27 mouse cellular contexts compared by ENCODE assay signal in genomic region chr13:60514806-60515205, GRCm38 (mm10).
"Had no signal": no experiment of that assay in that cellular context is flagged by ENCODE, and none has a peak within 500 bp of the region (broad histone marks: within the 10 kb centered on the region; RNA-seq: fewer than 3 reads in every experiment).

No protein-coding gene starts in this region.

- H3K4me3 ChIP-seq: embryonic facial prominence, embryonic 10.5 days; embryonic facial prominence, embryonic 12.5 days; embryonic facial prominence, embryonic 13.5 days; embryonic facial prominence, embryonic 15.5 days; erythroblast, embryonic 14.5 days; forebrain, embryonic 10.5 days; forebrain, embryonic 12.5 days; forebrain, embryonic 13.5 days; forebrain, embryonic 15.5 days; gastrocnemius, adult 2 months; heart, adult 2 months had no signal

- H3K36me3 ChIP-seq: embryonic facial prominence, embryonic 10.5 days; embryonic facial prominence, embryonic 12.5 days; embryonic facial prominence, embryonic 13.5 days; embryonic facial prominence, embryonic 15.5 days; forebrain, embryonic 10.5 days; forebrain, embryonic 12.5 days; forebrain, embryonic 15.5 days had no signal

- ATAC-seq: forebrain, embryonic 13.5 days; forebrain, embryonic 14.5 days; forebrain, embryonic 15.5 days; forebrain, embryonic 16.5 days; forebrain, postnatal 0 days had no signal

- H3K27me3 ChIP-seq: embryonic facial prominence, embryonic 12.5 days; embryonic facial prominence, embryonic 13.5 days; embryonic facial prominence, embryonic 15.5 days; forebrain, embryonic 12.5 days; forebrain, embryonic 13.5 days; forebrain, embryonic 15.5 days had no signal

- H3K4me2 ChIP-seq: embryonic facial prominence, embryonic 12.5 days; embryonic facial prominence, embryonic 13.5 days; embryonic facial prominence, embryonic 15.5 days; forebrain, embryonic 12.5 days; forebrain, embryonic 13.5 days; forebrain, embryonic 15.5 days had no signal

- H3K9ac ChIP-seq: embryonic facial prominence, embryonic 12.5 days; embryonic facial prominence, embryonic 13.5 days; embryonic facial prominence, embryonic 15.5 days; forebrain, embryonic 12.5 days; forebrain, embryonic 13.5 days; forebrain, embryonic 15.5 days; forebrain, postnatal 0 days had no signal

- DNase-seq: cerebellum, adult 2 months; cerebellum, adult 8-10 months; cerebellum, adult 9-10 months; cerebellum, adult 9-11 months; cerebellum, postnatal 10 days; cerebellum, postnatal 14 days; cerebellum, postnatal 25 days; cerebellum, postnatal 36 days; embryo, embryonic 11 days; forebrain, postnatal 0 days; gastrocnemius, adult 2 months; gastrocnemius, postnatal 10 days; gastrocnemius, postnatal 14 days; gastrocnemius, postnatal 25 days; gastrocnemius, postnatal 36 days; heart, adult 2 months had no signal

- H3K9me3 ChIP-seq: embryonic facial prominence, embryonic 10.5 days; embryonic facial prominence, embryonic 12.5 days; embryonic facial prominence, embryonic 13.5 days; embryonic facial prominence, embryonic 15.5 days; forebrain, embryonic 12.5 days; forebrain, embryonic 13.5 days; forebrain, embryonic 15.5 days had no signal

- H3K4me1 ChIP-seq: embryonic facial prominence, embryonic 15.5 days; forebrain, embryonic 15.5 days had no signal

- H3K27ac ChIP-seq: embryonic facial prominence, embryonic 10.5 days; embryonic facial prominence, embryonic 12.5 days; embryonic facial prominence, embryonic 13.5 days; embryonic facial prominence, embryonic 15.5 days; forebrain, embryonic 10.5 days; forebrain, embryonic 12.5 days; forebrain, embryonic 13.5 days; forebrain, embryonic 15.5 days; gastrocnemius, adult 2 months; heart, adult 2 months had no signal
